Mouse (Mus musculus) spleen, postnatal 14 days (tissue): ENCODE results near the gene Gli3.

Experiments
- DNase-seq, 2 experiments: peaks; one replicate each; pipeline ENCODE4 v3.0.0; 2021 to 2022; ENCODE audit warnings: low spot score in 2 of 2

The Gli3 gene

DNA sequence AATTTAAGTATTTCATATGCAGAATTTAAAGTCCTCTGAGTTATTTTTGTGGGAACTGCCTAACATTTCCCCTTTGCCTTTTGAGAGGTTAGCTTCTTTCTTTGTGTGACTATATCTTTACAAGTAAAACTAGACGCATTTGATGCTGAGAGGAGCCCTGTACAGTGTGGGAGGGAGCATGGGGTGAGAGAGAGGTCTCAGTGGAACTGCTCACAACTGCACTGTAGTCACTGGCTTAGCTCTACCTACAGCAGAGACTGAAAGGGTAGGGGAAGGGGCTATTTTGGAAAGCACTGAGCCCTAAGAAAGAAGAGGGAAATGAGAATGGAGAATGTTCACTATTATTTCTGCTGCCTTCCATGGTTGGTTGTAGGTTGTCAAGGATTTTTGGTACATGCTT, 25.0 kb downstream of the Gli3 start:
- no peak for DNase-seq

DNA sequence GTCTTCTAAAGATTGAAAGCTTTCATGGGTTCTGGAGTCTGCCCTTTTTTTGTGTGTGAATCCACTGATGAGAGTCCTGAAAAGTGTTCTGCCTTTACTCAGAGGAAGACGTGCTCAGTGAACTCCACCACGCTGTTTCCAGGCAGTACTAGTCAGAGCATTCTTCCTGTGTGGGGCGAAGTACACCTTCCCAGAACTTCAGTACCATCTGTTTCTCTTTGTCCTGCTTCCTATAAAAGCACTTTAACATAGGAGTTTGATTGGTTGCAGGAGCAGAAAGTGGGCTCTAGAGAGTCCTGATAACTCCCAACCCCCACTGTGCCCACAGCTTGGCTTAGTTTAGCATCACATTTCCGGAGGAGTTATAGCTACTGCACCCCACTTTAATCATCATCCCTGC, 32.8 kb downstream of the Gli3 start:
- no peak for DNase-seq

DNA sequence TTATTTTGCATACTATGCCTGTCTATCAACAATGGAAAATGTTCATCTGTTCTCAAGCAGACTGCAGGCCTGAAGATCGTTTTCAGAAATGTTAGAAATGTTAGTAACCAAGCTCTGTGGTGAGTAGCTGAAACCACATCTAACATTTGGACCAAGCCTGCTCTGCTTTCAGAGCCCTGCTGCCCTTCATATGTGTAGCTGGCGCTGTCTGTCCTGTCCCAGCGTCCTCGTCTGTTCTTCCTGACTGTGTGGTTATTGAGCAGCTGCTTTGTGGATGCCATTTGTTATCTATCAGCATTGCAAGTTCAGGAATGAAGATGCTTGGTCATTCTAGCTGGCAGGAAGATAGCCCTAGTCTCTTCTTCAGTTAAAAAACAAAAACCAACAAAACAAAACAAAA, 35.3 kb downstream of the Gli3 start:
- DNase-seq: no peak

- no peak for DNase-seq
Observed at GRCm38 (mm10) chr13:15510925-15511324, 47.9 kb downstream of the Gli3 start.

GRCm38 (mm10) chr13:15513114-15513513, 50.1 kb downstream of the Gli3 start:
- DNase-seq: no peak

- DNase-seq: no peak
Observed at GRCm38 (mm10) chr13:15514082-15514481, 51.0 kb downstream of the Gli3 start.

DNA sequence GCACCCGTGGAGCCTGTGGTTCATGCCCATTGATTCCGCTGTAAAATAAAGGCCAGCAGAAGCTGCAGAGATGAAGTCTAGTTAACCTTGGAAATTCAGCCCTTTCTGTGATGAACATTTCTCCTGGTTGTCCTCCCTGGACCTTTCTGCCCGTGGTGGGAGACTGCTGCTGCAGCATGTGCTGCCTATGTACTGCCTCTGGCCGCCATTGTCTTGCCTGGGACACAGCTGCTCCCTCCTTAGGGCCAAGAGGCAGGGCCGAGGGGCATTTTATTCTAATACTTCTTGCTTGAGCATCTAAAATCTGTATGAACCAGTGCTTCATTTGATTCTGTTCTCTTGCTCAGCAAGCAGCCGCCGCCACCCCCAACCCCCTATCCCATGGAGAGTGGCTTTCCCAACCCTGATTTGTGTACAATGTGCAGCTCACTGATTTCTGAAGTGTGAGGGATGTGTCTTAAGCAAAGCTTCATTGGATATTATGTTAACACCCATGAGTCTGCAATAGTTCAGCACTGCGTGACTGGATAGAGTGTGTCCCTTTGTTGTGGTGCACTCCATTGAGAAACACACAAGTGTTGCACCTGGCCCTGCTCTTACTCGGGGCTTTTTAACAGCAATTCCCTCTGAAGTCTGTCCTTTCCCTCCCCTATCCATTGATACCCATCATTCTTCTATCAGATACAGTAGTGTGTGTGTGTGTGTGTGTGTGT, 54.2 kb downstream of the Gli3 start:
- no peak for DNase-seq

DNA sequence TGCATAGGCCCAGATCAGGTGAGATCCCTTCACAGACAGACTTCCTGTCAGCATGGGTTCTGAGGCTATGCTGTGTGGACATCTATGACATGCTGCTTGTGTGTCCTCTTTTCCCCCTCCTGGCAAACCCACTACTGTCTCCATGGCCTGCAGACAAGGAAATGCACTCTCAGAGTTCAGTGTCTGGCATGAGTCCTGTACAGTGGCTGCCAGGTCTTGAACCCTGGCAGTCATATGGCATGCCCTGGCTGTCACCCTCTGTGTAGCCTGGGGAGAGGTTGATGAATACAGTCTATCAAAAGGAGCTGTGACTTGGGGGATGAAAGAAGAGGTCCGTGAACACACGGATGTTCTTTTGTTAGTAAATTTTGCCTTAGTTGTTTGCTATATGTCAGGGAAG, 57.3 kb downstream of the Gli3 start:
- no peak for DNase-seq

- DNase-seq: no peak
Observed at GRCm38 (mm10) chr13:15522153-15522552, 59.1 kb downstream of the Gli3 start.

DNA sequence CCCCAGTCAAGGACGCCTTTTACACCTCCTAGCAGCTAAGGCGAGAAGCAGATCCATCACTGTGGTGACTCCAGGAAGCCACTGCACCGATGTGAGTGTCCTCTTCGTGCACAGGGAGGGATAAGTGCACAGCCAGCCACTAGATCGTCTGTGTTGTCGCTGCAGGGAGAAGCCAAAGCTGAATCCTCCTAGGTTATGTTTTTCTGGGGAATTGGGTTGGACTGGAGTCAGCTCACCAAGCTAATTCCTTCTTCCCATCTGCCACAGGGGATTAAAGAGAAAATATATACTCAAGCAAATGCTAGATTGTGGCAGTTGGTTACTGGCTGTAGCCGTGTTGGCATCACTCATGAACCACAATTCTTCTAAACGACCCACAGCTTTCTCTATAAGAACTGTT, 61.2 kb downstream of the Gli3 start:
- DNase-seq: no peak

DNA sequence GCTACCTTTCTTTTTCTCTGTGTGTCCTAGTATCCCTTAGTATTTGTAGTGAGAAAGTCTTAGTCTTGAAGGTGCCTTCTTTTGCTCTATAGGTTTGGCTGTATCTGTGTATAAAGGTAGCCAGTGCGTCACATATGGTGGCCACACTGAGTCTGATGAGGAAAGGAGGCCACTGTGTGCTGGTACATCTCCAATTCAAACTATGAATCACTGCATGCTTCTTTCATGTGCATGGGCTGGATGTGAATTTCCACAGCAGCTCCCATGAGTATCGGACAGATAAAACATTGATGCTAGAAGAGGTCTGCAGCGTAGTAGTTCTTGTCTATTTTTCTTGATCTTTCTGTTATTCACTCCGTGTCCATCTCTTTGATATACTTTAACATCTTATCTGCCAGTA, 63.7 kb downstream of the Gli3 start:
- DNase-seq: no peak

DNA sequence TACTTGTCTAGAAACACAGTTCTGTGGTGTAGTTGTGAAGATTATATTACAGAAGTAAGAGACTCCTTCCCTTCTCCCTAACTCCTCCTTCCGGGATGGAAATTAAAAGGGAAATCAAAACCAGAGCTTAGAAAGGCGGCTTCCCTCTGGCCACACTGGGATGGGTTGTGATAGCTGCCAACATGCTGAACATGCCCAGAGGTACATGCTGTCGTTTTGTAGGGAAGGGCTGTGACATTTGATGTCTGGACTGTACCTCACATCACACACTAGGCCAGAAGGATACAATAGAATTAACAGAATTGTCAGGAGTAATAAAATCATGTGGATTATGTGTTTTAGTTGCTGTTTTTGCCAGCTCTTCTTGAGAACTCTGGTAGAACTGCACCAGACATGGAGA, 68.5 kb downstream of the Gli3 start:
- no peak for DNase-seq

DNA sequence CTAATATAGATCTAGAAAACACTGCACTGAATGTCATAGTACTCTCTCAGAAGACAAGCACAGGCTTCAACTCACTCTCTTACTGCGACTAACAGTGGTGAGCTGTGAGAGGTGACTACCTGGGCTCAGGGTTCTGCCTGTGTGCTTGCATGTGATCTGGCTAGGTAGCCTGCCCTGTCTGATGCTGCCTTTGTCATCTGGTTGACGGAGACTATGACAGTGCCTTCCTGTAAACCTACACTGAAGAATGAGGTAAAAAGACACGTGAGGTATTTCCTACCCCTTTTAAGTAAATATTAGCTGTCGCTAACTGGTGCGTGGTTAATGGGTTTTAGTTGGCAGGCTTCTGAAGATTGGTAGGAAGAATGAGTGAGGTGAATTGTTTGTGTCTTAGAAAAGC, 74.2 kb downstream of the Gli3 start:
- DNase-seq: no peak

DNA sequence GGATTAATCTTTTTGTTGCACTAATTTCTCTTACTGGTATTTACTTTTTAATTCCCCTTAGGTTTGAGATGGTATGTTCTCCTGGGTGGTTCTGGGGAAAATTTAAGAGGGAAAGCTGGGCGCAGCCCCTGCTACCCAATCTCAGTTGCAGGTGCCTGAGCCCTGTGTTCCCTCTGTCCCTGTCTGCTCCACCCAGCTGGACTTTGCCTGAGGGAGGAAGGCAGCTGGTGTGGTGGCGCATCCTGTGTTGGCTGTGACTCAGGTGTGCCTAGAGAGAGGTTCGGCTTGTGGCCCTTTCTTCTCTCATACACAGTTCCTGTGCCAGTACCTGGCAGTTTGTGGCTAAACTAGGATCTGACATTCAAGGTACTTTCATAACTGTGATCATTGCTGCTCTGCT, 74.6 kb downstream of the Gli3 start:
- DNase-seq: no peak

DNA sequence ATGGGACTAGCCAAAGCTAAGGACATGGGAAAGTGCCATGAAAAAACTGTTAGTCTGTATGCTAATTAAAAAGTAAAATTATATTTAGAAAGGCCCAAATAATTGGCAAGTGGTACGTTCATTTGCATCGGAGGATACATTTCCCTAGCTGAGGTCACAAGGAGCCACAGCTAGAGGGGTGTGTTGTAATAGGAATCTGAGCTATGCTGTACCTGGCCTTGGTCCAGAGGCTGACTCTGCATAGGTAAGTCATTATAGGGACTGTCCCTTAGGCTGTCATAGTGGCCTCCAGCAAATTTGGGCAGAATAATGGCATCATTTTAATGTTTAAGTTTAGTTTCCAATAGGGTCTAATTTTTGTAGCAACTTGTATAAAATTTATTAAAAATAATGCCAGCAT, 75.4 kb downstream of the Gli3 start:
- no peak for DNase-seq

DNA sequence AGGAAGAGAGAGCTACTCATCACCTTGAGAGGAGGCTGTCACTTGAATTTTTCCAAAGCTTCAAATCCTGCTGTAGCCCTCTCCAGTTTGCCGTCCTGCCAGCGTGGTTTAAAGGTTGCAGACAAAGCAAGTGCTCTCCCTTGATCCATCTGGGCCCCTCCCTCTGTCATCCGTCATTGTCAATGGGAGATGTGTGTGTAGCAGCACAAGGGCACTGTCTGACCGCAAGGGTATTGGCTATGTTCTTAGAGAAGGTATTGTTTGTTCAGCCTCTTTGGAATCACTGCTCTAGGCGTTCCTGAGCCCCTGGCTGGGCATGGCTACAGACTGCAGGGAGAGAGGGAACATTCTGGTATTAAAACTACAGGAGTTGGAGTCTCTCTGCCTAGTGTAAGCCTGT, 79.0 kb downstream of the Gli3 start:
- DNase-seq: no peak

DNA sequence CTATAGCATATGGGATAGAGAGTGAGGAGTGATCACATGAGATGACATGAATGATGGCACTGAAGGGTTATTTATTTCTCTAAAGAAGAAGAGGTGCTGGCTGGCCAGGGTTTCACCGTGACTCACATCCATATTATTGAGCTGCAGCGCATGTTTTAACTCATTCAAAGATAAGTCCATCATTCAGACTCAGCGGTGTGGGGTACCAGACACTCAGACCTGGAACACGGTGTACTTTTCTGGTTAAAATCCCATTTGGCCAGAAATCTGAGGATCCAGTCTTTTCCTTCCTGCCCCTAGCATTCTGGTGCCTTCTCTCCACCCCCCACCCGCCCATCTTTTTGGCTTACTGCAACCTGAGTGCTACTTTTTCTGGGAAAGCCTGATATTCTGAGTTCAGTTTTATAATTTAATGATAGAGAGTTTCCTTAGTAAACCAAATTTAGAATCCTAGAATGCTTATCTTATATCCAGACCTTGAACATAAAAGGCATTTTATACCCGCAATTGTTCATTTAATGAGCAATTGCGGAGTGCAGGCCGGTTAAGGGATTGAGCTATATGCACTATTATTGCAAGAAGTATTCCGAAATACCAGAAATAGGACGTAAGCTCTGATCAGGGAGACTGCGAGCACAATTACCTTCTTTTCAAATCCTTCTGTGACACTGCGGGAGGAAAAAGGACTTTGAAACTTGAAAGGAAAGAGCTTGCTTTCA, 80.3 kb downstream of the Gli3 start:
- no peak for DNase-seq

DNA sequence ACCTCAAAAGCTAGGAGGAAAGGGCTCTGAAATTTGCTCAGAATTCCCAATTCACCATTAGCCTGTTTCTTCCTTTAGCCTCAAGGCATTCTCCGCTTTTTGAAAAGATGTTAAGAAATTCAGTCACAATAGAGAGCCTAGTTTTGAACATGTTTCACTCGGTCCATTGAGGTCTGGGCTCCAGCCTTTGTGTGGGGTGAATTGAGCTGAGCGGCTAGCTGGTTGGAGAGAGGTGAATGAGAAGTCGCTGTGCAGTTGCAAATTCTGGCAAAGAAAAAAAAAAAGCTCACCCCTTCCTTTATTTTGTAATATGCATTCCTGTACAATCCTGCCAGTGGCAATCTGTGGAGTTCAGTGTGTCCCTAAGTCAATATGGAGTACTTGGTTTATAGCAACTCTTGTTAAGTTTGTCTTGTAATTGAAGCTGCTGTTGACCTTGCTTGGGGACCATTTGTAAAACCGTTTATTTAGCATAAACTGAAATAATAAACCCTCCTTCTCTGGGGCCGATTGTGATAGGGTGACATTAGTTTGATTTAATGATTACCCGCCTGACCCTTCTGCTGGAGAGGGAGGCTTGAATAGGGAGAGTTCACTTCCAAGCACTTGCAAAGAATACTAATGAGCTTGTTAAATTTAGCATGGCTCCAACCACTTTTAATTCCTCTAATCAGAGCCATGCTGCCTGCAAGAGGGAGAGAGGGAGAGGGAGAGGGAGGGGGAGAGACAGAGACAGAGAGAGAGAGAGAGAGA, 81.0 kb downstream of the Gli3 start:
- DNase-seq: no peak

- DNase-seq: no peak
Observed at GRCm38 (mm10) chr13:15545346-15545896, 82.4 kb downstream of the Gli3 start.

DNA sequence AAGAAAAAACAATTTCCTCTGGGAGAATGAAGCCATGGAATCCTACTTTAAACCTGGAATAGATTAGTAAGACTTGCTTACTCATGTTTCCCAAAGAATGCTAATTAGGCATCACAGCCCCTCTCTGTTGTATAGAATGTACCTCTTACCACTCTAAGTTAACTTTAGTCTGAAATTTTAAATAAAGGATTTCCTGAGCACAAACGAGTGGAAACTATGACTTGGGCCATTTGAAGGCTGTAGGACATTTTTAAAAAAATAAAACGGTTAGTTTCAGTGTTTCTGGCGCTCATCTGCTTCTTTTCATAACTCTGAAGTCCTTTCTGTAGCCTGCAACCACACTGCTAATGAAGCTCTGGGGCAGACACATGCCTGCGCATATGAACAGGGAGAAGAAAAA, 83.2 kb downstream of the Gli3 start:
- DNase-seq: no peak

DNA sequence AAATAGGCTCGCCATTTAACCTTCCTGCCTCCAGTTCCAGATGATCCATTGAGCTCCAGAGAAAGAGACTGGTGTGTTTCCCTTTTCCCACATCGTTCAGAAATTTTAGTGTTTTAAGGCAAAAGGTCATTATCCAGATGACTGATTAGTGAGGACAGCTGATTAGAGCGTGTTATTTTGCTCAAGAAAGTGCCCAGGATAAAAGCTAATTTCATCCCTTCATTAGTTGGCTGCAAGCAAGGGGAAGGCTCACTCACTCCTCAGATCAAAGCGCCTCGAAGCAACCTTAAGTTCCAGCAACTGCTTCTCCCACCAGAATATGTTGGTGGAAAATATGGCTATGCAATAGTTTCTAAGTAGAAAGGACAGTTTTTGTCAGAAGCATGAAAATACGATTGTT, 86.4 kb downstream of the Gli3 start:
- DNase-seq: no peak

DNA sequence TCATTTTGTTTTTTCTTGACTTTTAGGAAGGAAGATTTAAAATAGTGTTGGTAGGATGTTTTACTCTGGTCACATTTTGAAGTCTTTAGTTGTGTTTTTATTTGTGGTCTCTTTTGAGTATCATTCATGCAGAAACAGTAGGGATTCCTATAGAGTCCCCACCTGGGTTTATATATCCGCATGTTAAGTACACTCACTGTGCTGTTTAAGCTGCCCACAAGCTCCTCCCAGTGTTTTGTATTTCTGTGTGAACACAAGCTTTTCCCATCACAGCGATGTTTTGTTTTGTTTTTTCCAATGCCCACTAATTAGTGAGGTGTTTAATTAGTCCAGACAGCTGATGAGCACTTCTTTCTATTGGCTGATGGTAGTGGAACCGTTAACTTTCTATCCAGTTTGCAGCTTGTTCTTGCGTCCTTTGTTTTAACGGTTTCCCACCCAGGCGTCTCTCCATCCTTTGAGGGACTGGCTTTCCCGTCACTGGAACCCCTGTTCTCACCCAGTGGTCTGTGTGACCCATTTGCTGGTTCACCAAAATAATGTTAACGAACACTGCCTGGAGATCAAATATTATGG, 87.1 kb downstream of the Gli3 start:
- no peak for DNase-seq
